Mouse (Mus musculus) right cerebral cortex, postnatal 36 days (tissue): Measurements from ENCODE around the gene Clstn3.
"Not testable (repeated sequence)": the region's sequence is repeated elsewhere in the genome, so short reads cannot be mapped to it uniquely, and the experiment has no call there.

ENCODE experiments used
- DNase-seq, 2 experiments: peaks; one replicate each; pipeline ENCODE4 v3.0.0; 2022; ENCODE audit warnings: low spot score in 2 of 2, mixed read lengths in 1 of 2

Gene Clstn3

DNA sequence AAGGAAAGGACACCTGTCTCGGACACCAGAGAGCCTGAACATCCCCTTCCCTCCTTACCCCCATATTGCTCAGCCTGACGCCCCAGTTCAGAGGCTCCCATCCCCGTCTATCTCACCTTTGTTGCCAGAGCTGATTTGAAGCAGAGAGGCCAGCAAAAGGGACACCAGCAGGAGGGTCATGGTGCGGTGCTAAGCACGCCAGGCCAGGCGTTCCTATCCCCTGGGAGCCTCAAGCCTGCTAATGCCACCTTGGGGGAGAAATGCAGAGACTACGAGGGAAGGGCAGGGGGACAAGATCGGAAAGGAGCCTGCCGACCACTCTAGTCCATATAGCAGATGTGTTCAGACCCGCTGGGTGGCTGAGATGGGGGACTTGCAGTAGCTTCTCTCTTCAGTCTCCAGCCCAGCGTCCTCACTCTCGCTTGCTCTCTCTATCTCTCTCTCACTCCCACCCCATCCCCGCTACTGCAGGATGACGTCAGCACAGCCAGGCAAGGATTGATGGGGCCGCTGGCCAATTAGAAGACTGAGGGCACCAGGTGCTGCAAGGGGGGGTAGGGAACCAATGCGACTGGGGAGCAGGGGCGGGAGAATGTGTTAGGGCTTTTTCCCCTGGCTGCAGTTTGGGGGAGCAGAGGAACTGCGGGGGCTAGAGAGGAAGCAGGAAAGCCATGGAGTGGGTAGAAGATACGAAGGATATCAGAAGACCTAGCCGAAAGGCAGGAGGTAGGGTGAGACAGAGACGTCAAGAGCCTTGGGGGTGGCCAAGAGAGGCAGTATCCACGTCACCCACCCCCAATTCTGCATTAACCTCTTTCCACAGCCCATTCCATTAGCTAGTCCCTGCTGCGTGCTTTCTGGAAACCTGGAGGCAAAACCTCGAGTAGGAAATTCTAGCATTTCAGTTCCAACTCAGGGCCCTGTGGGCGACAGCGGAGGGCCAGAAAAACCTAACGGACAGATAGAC is at the start of gene Clstn3:
Clstn3 (minus strand) TSS at position 490 of the 967 bp plus-strand sequence.
- DNase-seq: peak; percentile 88 to 91

DNA sequence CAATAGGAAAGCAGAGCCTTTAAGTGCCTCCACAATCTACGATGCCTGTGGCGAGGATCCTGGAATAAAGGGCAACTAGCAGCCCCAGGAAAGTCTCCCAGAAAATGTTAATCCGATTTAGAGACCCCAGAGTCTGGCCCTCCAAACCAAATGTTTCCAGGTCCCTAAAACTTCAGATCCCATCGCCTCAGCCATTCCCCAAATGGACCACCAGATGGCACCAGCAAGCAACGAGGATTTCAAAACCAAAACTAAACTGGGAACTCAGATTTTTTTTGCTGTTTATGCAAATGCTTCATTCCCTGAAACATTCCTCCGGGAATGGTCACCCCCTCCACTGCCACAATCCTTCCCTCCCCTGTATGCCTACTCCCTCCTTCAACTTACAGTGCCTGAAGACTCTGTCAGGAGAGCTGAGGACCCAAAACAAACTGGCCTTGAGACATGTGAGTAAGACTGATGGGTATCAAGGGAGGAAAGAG is 47.8 kb upstream of the Clstn3 start, which contains the start of gene C1ra:
C1ra (plus strand) TSS at position 51 of the 482 bp plus-strand sequence.
- DNase-seq: peak in 1 of 2 experiments; percentile 16

DNA sequence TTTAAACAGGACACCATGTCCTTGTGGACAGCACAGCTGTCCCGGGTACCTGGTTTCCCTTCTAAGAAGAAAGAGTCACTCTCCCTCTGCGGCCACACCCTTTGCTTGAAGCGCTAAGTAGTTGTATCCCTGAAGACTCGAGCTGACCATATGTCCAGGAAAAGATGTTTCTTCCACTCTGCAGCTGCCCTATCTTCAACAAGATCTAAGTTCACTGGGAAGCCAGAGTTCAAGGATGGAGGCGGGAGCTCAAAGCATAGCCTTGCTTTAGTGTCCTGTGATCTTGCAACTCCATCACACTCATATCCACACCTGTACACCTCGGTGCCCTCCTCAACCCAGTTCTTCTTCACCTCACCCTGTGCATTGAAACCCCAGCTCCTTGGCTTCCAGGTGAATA is 47.3 kb upstream of the Clstn3 start:
- no peak for DNase-seq

DNA sequence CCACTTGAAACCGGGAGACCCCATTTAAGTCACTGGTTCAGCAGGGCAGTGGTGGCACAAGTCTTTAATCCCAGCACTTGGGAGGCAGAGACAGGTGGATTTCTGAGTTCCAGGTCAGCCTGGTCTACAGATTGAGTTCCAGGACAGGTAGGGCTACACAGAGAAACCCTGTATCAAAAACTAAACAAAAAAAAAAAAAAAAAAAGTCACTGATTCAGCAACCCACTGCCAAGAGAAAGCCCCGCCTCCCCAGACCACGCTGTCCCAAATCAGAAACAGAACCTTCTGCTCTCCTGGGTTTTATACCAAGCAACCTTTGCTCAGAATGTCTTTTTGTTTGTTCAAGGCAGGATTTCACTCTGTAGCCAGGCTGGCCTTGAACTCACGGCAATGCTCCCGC is 44.6 kb upstream of the Clstn3 start:
- not testable (repeated sequence) for DNase-seq

DNA sequence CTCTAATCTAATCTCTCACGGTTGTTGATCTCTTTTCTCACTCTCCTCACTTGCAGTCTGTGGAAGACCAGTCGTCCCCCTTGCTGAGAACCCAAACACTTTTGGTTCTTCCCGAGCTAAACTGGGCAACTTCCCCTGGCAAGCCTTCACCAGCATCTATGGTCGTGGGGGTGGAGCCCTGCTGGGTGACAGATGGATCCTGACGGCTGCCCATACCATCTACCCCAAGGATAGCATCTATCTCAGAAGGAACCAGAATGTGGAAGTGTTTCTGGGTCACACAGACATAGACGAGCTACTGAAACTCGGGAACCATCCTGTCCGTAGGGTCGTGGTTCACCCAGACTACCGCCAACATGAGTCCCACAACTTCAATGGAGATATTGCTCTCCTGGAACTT is 43.7 kb upstream of the Clstn3 start:
- DNase-seq: peak in 1 of 2 experiments; percentile 23

DNA sequence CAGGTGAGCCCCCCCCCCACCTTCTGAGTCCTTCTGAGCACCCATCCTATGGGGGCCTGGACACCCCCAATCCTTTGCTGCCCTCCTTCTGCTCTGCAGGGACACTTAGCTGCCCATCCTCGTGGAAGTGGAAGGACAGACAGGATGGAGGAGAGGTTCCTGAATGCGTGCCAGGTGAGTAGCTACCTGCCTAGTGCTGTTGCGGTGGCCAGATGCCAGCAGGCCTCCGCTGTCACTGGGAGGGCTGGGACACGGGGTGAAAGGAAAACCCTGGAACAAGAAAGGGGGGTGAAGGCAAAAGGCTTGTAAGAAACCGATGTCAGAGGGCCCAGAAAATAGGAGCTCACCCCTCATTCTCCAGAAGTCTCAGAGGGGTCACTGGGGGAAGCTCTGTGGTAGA is 42.4 kb upstream of the Clstn3 start:
- no peak for DNase-seq

DNA sequence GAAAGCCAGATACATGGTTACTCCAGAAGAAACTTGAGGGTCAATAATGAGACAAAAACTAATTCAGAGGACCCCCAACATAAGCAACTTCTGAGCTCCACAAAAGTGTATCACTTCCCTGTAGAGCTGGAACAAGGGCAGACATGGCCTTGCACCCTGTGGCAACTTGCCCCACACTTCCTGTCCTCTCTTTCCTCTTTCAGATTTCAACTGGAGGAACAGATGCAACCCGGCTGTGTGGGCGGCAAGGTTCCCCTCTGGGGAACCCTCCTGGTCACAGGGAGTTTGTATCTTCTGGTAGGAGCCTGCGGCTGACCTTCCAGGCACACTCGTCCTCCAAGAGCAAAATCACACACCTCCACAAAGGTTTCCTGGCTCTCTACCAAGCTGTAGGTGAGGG is 40.4 kb upstream of the Clstn3 start:
- DNase-seq: no peak

DNA sequence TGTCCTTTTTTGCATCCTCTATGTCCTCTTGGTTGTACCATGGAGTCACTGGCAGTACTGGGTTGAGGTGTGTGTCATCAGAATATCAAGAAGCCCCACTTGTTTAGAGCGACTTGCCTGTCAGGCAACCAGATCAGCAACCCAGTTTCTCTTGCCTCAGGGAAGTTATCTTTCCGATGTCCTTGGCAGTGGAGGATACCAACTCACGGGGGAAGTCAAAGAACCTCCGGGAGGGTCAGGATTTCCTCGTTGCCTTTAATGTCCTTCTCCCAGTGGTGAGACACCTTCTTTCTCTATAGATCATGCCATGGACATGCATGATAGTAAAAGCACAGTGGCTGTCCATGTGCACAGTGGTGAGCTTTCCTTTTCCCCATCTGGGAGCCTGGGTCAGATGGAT is 37.4 kb upstream of the Clstn3 start:
- no peak for DNase-seq

DNA sequence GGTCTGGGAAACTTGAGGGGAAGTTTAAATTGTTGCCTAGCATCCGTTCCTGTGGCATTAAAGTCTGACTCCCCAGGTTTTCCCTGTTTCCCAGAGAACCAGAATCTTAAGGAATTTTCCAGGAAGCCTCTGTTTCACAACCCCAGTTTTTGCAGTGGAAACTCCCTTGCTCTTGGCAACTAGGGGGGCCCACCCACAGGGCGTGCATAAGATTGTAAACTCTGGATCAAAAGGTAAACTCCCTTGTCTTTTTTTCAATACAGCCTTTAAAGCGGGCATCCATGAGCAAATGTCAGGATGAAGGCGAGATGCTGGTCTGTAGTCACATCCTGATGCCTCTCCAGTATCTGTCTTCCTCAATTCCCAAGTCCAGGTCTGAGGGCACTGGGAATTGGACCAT is 36.9 kb upstream of the Clstn3 start:
- DNase-seq: no peak

DNA sequence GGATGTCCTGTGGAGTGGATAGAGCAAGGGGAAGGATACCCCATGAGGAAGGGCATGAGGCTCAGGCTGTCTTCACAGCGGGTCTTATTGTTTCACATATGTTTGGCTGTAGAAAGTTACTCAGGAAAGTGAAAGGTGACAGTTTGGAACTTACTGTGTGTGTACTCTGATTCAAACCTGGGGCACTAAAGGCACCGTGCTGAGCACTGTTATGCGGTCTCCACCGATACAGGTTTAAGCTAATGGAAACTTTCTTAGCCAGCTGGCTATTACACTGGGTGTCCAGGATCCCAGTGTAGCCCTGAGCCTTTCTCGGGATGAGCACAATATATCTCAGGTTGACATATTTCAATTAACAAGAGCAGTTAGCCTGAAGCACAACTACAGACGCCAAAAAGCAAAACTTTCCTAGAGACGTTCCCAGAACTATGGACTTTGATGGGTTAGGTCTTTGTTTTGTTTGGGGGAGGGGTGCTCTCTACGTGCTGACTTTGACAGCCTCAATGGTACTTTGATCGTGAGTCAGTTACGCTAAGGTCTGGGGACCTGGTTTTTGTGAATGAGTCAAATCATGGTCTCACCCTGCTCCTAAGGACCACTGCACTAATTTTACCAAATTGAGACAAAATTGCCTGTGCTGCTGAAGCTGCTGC is 35.4 kb upstream of the Clstn3 start:
- DNase-seq: no peak

DNA sequence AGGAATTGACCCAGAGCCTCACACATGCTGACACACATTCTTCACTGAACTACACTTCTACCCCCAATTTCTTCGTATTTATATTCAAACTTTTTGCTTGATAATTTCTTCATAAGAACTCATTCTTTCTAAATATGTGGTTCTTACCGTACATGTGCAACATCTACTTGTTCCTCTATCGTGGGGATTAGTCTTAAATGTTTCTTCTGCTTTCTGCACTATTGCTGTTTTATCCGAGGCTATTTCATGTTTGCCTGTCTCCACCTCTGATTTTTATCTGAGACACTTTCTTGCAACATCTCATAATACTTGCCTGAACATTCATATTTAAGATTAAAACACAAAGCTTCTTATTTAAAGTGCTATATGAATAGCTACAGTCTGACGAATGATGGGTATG is 31.5 kb upstream of the Clstn3 start:
- DNase-seq: no peak

DNA sequence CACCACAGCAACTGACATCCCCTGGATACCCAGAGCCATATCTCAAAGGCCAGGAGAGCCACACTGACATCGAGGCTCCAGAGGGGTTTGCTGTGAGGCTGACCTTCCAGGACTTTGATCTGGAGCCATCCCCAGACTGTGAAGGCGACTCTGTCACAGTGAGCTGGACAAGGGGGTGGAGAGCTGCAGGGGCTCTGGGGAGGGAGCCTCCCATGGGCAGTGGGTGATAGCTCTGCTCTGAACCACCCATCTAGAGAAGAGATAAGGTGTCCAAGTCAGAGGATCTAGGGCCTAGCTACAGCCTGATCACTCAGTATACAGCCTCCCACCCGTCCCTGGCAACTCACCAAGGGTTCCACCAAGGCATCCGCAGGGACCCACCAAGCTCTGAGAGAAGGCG is 29.3 kb upstream of the Clstn3 start:
- DNase-seq: no peak

DNA sequence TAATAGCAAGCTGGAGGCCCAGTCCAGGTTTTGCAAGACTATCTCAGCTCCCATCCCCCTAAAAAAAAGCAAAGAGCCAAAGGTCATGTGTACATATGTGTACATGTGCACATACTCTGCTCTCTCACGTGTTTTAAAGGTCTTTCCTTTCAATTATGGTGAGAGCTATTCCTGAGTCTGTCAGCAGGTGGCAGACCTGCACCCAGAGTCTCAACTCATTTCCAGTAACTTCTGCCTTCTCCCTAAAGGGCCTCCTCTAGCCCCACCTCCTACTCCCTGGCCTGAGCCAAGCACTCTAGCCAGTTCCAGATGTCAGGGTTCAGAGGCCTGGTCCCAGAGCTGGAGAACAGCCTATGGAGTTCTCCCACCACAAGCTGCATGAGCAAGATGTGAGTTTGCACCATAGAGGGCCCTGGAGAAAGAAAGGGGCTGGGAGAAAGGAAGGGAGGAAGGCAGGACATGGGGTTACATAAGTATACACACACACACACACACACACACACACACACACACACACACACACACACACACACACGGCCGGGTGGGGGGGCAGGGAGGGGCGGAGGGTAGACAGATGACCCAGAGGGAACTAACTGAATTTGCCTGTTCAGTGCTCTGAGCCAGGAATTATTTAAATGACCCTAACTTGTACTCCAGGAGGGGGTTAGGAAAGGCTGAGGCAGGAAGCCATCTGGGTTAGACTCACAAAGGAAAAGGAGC is 28.4 kb upstream of the Clstn3 start, which contains the start of gene C1rl:
C1rl (plus strand) TSS at position 272 of the 720 bp plus-strand sequence.
- DNase-seq: peak; percentile 29 to 37

DNA sequence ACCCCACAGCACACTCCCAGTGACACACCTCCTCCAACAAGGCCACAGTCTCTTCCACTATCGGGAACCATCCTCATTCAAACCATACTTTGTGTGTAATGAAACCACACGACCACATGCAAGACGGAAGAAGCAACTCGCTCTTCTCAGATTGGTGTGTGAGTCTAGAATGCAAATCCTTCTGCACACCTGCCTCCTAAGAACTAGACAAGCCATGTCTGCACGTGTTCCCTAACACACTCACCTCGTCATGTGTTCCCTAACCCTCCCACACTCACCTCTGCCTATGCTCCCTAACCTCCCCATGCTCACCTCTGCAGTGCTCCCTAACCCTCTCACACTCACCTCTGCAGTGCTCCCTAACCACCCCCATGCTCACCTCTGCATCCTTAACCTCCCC is 26.8 kb upstream of the Clstn3 start:
- DNase-seq: no peak

DNA sequence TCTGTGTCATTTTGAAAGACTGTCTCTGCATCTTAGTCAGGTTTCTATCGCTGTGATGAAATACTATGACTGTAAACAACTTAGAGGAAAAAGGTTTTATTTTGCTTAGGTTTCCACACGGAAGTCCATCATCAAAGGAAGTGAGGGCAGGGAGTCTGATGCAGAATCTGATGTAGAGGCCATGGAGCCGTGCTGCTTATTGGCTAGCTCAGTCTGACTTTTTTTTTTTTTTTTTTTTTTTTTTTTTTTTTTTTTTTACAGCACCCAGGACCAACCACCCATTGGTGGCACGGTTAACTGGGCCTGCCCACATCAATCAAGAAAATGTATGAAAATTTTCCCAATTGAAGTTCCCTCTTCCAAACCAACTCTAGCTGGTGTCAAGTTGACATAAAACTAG is 24.4 kb upstream of the Clstn3 start:
- DNase-seq: no peak

DNA sequence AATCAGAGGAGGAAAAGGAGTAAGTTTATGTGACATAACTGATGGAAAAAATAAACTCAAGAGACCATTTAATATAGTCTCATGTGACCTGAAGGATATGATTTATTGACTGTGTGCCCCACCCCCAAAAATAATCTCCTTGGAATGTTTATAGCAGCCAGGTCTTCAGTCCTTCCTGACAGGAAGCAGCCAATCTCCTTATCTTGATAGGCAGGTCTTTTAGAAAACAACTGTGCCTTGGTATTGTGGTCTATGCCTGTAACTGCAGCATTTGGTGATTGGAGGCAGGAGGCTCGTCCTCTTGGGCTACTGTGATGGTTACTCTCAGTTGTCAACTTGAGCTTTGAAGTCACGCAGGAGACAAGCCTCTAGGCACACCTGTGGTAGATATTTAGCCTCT is 22.9 kb upstream of the Clstn3 start:
- no peak for DNase-seq

DNA sequence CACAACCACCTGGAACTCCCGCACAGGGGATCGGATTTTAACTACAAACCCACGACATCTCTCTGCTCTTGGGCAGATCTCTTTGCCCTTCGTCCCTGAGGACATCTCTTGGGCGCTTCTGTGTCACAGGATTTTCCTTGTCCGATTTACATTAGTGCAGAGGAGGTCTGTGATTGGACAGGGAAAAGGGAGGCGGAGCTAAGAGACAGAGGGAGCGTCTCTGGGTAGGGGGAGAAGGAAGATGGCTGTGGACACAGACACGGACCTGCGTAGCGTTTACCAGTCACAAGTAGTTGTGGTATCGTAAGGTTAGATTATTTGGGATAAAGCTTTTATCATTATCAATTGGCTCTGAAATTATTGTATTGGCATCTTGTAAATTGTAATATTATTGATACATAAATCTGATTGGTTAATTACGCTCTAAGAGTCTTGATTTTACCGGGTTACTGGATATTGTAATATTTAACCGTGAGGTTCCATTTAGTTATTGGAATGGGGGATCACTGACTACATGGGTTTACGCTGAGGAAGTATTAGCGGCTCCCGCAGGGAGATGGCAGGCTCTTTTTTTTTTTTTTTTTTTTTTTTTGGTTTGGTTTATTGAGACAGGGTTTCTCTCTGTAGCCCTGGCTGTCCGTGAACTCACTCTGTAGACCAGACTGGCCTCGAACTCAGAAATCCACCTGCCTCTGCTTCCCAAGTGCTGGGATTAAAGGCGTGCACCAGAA is 21.0 kb upstream of the Clstn3 start:
- no peak for DNase-seq

DNA sequence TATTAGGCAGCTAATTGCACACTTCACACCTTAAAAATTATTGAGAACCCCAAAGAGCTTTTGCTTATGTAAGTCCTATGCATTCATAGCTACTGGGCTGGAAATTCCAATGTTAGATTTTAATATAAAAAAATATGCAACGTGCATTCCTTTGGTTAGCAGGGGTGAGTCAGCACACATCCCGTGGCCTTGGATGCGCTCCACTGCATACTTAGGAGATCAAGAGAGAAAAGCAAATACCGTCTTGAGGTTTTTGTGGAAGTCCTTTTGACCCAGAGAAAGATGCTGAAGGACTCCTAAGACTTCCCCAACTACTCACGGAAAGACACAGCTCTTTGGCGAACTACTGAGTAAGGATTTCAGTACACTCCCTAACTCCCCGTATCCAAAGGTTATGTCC is 20.3 kb upstream of the Clstn3 start:
- DNase-seq: no peak

DNA sequence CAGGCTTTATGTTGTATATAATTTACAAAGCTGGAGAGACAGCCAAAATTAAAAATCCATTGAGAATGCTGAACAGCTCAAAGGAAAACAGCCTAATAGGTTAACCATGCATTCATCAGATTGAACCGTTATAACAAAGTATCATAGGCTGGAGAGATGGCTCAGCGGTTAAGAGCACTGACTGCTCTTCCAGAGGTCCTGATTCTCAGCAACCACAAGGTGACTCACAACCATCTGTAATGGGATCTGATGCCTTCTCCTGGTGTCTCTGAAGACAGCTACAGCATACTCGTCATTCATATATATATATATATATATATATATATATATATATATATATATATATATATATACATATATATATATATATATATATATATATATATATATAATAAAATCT is 19.2 kb upstream of the Clstn3 start:
- not testable (repeated sequence) for DNase-seq

DNA sequence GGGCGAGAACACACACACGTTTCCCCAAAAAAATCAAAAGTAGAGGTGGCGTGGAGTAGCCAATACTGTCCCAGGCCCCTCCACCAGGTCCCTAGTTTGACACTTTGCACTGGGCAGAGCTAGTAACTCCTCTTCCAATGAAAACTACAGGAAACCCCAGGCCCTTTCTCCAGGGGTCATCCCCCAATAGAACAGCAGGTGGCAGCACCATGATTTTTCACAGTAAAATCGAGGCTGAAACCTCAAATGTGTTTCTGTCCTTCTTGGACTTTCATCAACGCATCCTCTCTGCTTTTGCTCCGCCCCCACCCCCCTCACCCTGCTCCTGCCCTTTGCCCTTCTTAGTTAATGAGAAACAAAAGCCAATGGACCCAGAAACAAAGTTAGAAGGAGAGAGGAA is 17.0 kb upstream of the Clstn3 start:
- DNase-seq: no peak

DNA sequence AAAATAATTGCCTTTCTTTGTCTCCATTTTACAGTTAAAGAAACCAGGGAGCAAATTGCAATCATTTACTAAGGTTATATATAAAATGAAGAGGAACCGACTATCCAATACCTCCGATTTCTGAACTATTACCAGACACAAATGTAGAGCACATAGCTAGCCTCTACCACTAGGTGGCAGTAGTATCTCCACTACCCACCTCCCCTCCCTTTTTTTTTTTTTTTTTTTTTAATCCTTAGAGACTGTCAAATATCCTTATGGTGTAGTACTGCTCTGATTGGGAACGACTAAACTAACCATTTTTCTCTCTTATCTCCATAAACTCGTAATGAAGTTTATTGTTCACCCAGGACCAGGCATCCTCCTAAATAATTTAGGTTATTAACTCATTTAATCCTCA is 15.7 kb upstream of the Clstn3 start:
- DNase-seq: no peak
